Mouse (Mus musculus): Measurements from ENCODE around the gene Madd.

DNA sequence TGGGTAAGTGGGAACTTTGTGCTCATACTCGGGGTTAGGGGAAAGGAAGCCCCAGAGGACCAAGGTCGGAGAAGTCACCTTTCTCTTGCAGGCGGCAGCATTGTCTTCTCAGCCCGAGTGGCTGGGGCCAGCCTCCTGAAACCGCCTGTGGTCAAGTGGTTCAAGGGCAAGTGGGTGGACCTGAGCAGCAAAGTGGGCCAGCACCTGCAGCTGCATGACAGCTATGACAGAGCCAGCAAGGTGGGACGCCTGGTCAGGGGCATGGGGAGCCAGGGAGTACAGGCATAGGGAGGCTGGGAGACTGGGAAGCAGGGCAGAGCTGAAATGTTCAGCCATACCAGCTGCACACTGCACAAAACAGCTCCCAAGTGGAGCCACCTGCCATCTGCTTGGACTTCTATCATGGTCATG lies 63.4 kb downstream of the Madd start:
- no peak for TF ChIP-seq CTCF (IDR thresholded peaks at IDR 0.05; ENCODE audit: low read depth)
- TF ChIP-seq EP300 (IDR thresholded peaks at IDR 0.05; ENCODE audit: low read depth), result no peak

Measured in heart, postnatal 0 days (tissue).